Mouse (Mus musculus) kidney, adult 11 months (tissue): ENCODE data around the gene Rnf2.
"Not testable (repeated sequence)": the region's sequence is repeated elsewhere in the genome, so short reads cannot be mapped to it uniquely, and the experiment has no call there.

Experiments used
- DNase-seq: peaks from one replicate; pipeline ENCODE4 v3.0.0; 2022

Gene Rnf2

DNA sequence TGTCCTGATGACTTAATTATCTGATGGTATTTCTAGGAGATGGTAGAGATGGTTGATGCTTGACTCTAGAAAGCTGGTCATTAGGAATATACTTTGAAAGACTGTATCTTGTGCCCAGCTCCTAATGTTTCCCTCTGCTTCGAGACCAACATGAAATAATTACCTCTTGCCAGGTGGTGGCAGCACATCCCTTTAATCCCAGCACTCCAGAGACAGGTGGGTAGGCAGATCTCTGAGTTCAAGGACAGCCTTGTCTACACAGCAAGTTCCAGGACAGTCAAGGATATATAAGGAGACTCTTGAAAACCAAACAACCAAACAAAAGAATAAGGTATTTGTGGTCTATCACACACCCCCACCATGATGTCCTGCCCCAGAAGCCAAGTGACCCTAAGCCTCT, 17.2 kb downstream of the Rnf2 start:
- no peak for DNase-seq

DNA sequence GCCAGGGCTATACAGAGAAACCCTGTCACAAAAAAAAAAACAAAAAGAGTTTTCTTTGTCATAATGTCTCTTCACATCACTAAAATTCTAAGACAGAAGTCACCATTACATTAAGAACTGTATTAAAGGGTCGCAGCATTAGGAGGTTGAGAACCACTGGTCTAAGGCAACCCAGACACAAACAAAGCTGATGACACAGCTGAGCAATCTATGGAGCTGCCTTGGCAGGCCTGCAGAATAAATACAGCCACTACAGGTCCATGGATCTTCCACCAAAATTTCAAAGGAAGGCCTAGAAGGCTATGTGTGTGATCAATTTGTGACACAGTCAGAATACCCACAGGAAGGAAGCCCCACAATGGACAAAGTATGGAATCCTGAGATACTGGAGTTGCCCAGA, 18.3 kb downstream of the Rnf2 start:
- no peak for DNase-seq

DNA sequence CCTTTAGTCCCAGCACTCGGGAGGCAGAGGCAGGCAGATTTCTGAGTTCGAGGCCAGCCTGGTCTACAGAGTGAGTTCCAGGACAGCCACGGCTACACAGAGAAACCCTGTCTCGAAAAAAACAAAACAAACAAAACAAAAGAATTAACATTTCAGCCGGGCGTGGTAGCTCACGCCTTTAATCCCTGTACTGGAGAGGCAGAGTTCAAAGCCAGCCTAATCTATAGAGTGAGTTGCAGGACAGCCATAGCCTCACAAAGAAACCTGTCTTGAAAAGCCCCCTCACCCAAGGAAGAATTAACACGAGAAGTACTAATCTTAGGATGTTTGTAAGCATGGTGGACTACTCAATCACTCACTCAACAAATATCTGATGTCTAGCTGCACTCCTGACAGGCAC, 28.4 kb downstream of the Rnf2 start:
- not testable (repeated sequence) for DNase-seq

DNA sequence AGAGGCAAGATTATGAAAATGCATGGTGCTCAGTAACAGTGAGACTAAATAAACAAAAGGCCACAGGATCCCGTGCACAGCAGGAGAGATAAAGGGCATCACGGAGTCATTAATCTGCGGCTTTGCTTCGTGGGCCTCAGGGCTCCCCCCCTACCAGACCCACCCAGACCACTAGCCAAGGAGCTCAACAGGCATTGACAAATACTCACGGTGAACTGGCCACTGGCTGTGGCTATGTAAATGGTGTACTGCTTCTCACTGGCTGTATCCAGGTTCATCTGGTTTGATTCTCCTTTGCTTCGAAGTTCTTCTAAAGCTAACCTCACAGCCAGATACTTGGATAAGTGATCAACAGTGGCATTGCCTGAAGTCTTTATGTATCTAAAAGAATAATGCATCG, 29.3 kb downstream of the Rnf2 start:
- no peak for DNase-seq

DNA sequence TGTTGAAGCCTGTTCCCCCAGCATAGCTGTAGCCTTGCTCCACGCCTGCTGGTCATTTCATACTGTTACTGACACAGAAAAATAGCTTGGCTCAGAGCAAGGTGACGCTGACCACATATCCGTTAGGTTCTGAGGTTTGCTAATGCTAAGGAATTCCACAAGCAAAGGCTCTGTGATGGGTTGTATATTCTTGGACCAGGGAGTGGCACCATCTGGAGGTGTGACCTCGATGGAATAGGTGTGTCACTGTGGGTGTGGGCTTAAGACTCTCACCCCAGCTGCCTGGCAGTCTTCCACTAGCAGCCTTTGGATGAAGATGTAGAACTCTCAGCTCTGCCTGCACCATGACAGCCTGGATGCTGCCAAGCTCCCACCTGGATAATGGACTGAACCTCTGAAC, 34.2 kb downstream of the Rnf2 start:
- no peak for DNase-seq

DNA sequence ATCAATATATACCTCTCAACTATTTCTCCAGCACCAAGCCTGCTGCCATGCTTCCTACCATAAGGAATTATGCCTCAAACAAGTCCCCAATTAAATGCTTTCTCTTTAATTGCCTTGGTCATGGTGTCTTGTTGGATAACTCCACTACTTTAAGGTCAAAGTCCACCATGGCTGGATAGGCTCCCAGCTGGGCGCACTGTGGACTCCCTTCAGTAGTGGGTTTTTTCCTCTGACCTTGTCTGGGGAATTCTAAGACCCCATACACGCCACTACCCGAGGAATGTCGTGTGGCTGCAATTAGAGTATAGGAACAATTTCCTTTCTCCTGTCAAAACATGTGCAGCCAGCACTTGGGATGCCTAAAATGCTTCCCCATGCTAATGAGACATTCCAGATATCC, 35.8 kb downstream of the Rnf2 start:
- DNase-seq: peak; percentile 49

DNA sequence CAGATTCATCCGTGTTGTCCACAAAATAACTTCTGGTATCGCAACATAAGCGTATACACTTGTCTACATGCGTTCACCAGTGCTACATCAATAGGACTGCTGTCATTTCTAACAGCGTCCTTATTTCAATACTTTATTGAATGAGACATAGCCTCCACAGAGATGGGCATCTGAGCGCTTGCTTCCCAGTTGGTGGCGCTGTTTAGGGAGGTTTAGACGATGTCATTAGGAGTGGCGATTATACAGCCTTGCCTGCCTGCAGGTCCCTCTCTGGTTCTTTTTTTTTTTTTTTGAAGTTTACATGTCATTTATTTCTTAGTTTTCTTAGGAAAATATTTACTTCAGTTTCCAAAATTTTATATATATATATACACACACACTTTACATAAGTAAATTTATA, 39.5 kb downstream of the Rnf2 start:
- no peak for DNase-seq

DNA sequence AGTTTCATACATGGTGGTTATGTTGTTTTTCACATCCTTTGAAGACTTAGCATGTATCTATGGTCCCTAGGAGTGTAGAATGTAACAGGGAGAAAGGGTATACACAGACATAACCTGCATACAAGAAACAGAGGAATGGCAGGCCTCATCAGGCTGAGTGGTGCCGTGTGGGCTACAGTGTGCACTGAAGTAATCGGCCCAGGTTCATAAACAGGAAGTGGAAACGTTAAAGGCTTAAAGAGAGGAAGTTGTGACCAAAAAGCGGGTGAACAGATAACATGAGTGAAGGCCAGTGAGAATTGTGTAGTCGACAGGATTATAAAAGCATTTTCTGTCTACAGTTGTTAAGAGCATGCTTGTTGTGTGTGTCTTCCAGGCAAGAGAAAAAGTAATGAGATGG, 43.7 kb downstream of the Rnf2 start:
- DNase-seq: no peak

DNA sequence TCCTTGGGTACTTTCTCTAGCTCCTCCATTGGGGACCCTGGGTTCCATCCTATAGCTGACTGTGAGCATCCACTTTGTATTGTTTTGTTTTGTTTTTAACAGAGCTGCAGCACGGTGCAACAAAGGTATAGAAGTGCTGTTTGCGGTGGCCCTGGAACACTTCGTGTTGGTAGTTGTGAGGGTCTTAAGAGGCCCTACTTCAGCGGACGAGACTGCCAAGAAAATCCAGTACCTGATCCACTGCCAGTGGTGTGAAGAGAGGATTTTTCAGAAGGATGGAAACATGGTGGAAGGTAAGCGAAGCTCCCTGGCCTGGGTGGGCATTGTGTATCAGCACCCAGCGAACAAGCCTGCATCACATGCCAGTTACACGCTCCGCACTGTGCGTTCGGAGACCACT, 48.8 kb downstream of the Rnf2 start:
- DNase-seq: no peak

DNA sequence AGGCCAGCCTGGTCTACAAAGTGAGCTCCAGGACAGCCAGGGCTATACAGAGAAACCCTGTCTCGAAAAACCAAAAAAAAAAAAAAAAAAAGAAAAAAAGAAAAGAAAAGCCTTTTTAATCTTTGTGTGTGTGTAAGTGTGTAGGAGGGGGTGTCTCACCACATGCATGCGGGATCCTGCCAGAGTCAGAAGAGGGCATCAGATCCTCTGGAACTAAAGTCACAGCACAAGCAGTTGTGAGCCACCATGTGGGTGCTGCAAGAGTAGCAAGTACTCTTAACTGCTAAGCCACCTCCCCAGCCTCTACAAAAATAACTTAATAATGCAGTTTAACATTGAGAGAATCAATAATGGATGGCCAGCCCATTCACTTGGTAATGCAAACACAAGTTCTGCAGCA, 49.9 kb downstream of the Rnf2 start:
- DNase-seq: no peak

DNA sequence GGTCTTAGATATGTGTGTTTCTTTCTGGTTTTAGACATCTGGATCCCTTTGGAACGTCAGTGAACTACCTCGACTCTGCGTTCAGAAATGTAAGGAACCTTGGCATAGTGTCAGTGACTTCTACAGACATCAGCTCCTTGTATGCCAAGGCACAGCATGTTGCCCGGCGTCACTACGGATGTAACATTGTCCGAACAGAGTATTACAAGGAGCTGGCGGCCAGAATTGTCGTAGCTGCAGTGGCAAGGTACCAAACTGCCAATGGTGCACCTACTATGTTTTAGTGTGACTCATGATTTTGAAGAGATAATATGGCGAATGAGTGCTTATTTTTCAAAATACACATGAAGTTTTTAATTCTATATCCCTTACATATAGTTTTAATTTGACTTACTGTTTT, 50.9 kb downstream of the Rnf2 start:
- DNase-seq: no peak

DNA sequence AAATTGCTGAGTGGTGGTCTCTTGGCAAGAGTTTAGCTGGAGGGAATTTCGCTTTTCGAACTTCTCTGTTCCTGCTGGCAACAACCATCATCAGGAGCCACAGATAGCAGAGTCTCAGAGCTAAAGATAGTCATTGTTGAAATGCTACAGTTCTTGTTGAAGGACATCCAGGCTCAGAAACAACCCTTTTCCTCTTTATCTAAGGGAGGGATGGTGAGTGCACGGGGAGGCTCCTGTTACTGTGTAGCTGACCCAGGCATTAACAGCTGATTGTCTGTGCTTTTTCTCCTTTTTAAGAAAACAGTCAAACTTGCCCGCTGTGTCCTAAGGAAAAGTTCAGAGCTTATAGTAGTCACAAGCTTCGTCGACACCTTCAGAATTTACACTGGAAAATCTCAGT, 65.3 kb downstream of the Rnf2 start:
- DNase-seq: no peak

DNA sequence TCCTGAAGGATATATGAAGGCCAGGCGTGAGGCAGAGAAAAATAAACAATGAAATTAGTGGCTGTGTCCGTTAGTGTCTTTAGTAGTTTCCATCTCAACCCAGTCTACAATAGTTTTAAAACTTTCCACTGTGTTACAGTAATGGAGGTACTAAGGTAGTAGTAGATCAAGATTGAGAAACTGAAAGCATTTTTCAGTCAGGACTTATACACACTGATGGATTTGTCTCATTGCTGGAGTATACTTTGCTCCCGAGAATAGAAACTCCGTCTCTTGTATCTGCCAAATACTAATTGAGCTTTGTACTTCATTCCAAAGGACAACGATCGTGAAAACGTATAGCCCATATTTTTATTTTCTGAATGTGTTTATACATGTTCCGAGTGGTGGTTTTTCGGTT, 71.4 kb downstream of the Rnf2 start:
- no peak for DNase-seq

DNA sequence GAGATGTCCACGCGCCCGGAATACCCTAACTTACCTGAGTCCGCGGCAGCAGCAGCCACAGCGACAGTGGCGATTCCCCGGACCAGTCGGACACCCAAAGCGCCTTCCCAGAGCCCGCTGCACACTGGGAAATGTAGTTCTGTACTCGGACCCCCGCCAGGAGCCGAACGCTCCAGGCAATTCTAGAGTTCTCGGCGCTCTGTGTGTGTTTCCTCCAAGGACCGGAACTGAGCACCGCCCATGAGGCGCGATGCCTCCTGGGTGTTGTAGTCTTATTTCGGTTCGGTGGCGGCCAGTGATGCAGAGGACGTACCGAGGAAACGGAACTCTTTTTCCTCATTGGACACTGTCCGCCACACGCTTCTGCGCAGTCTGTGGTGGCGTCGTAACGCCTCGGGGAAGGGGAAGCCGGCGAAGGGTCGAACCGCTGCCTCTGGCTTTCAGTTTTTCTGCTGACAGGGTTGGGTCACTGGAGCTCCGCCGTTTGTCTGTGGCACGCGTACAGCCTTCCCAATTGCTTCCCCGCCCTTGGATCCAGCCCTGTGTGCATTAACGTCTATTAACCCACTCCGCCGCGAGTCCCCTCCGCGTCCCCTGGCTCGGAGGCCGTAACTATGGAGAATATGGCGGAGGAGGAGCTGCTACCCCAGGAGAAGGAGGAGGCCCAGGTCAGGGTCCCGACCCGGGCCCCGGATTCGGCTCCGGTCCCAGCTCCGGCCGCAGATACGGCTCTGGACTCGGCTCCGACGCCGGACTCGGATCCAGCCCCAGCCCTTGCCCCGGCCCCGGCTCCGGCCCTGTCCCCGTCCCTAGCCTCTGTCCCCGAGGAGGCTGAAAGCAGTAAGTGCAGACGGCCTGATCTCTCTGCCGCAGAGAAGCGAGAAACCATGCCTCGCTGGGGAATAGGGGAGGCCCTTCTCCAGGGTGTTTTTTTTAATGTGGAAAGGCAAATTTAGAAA, 72.2 kb downstream of the Rnf2 start, which contains the start of the genes Swt1 and Trmt1l:
Gene Swt1, minus strand, starts transcription at position 193 of the 959 bp plus-strand sequence.
Gene Trmt1l, plus strand, starts transcription at position 280 of the 959 bp plus-strand sequence.
- DNase-seq: peak; percentile 99

DNA sequence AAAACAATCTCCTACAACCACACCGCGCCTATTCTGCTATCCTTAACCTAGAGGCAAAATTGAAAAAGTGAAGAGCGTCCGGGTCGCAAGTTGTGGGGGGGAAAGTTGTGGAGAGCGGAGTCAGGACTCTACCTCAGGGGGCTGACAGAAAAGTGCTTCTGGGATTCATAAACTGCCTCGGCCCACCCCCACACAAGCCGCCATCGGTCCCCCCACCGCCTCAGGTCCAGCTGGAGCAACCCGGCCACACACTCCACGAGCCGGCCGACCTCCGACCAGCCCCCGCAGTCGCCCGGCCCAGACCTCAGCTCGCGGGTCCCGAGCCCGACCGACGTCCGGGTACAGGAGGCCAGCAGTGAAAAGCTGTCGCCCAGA, 72.9 kb downstream of the Rnf2 start:
- DNase-seq: no peak

DNA sequence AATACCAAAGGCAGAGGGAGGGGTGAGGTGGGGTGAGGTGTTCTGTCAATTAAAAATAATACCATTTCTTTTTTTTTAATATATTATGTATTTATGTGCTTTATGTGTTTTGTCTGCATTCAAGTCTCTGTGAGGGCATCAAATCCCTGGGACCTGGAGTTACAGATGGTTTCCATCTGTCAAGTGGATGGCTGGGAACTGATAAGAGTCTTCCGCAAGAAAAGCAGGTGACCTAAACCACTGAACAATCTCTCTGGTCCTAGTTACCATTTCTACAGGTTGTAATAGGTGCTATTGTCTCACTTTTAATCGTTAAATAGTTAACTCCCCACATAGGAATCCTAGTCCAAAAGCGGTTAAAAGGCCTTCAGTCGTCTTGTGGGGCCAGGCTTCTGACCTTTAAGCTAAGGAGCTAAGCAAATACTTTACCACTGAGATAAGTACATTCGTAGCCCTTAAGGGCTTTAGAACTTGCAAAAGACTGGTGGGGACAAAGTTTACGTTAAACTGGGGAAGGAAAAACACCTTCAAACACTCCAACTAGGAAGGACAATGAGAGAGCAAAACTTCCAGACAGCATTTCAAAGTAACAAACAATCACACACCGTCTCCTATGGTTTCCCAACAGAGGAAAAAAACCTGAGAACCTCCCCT, 73.7 kb downstream of the Rnf2 start:
- no peak for DNase-seq

DNA sequence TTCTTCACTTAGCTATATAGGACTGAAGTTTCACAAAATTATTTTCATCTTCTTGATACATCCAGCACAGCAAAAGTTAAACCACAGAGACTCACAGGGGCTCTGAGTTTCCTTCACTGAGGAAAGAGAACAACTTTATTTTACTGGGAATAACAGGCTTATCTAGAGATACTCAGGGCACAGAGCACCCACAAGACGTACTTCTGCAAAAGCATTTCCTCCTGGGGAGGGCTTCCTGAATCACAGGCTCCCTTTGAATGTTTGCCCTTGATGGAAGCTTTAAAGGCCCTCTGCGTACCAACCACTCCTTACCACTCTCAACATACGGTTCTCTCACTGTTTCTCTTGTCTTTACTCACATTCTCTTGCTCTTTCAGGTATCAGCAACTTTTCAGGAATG, 78.6 kb downstream of the Rnf2 start:
- no peak for DNase-seq

DNA sequence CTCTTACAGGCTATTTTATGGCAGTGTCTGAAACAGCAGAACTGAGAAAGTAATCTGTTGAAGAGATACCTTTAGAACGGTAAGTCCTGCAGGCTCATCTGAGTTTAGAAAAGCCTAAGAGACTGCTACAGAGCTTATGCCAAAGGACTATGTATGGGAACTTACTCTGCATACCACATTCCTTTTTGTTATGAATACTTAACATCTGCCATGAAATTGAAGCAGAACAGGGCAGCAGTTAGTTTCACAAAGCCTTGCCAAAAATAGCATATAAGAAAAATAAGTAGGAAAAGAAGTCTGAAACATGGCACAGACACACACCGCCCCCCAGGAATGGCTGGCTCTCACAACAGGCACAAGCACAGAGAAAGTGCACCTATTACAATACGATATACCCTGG, 90.9 kb downstream of the Rnf2 start:
- DNase-seq: no peak
